Mouse (Mus musculus): ENCODE measurements around the gene Gcdh. TPM values are rescaled to one million over a fixed set of nuclear protein-coding genes. Genes with fewer than 3 reads are reported as not detected.

Gcdh gene
- polyA plus RNA-seq, 1 experiment from 2014 or later, result 70.4 TPM

DNA sequence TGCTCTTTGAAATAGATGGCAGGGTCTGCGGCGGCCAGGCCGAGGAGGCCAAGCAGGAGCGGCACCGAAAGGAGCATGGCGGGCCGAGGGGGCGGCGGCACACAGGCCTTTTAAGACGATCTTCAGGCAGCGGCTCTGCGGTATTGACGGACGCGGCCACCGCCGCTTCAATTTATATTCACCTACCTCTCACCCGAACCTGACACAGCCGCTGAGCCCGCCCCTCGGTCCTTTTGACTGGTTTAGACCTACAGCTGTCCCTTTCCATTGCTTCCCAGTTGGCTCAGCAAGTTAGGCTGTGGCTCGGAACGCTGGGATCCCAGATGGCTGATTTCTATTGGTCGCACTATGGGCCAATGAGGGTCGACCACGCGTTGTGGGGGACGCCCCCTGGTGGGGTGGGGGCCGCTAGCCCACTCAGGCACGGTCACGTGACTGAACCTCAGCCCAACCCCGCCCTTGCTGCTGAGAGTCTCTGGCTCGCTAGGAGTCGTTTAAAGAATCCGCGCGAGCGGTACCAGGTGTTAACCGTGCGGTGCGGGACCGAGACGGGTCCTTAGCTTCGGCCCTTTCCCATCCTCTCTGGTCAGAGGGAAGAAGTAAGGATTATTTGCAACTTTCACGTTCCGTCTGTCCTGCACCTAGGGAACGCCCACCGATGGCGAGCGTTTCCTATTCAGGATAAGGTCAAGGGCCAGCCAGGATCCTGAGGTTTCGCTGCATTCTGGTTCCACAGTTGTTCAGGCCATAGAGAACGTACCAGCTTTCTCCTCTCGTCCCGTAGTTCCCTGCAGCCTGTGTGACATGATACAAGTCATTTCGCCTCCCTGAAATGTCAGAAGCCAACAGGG, 46.8 kb downstream of the Gcdh start, which contains the start of gene Calr:
Gene Calr, minus strand, starts transcription at position 213 of the 851 bp plus-strand sequence.
- H3K4me3 ChIP-seq (ENCODE audit: low read length), result peak within 1 kb of the TSS; percentile 99
- no peaks in the 10 kb centered on the region for H3K27me3 ChIP-seq (ENCODE audit: insufficient read depth, low read length)
- peak within 1 kb of the TSS; percentile 92 for H3K27ac ChIP-seq (ENCODE audit: low read length)
- H3K9me3 ChIP-seq (ENCODE audit: low read length), result no peaks in the 10 kb centered on the region
- H3K36me3 ChIP-seq (ENCODE audit: insufficient read depth, low read length), result peaks cover 34% of the 10 kb centered on the region
- peak within 1 kb of the TSS; percentile 98 for H3K9ac ChIP-seq (replicated peaks; ENCODE audit: low read length)
- peak; percentile 100 for ATAC-seq (ENCODE audit: low FRiP score, low TSS enrichment)
- WGBS, result under 1% methylated on average over 55 of the region's 55 CpGs
- H3K4me2 ChIP-seq (replicated peaks; ENCODE audit: low read depth, low read length), result peak within 1 kb of the TSS; percentile 82
- peaks cover 34% of the 10 kb centered on the region for H3K4me1 ChIP-seq (ENCODE audit: insufficient read depth, low read length)

GRCm38 (mm10) chr8:84846094-84846721, 47.5 kb downstream of the Gcdh start:
- WGBS, result under 1% methylated on average over 30 of the region's 30 CpGs
- H3K27ac ChIP-seq (ENCODE audit: low read length), result peak overlapping the region; percentile 89
- H3K9me3 ChIP-seq (ENCODE audit: low read length), result no peaks in the 10 kb centered on the region
- H3K4me3 ChIP-seq (ENCODE audit: low read length), result peak overlapping the region; percentile 99
- no peaks in the 10 kb centered on the region for H3K27me3 ChIP-seq (ENCODE audit: insufficient read depth, low read length)
- H3K9ac ChIP-seq (replicated peaks; ENCODE audit: low read length), result peak overlapping the region; percentile 98
- ATAC-seq (ENCODE audit: low FRiP score, low TSS enrichment), result peak; percentile 23; the same call in 1 of the 2 replicates
- peak overlapping the region; percentile 81 for H3K4me2 ChIP-seq (replicated peaks; ENCODE audit: low read depth, low read length)
- H3K4me1 ChIP-seq (ENCODE audit: insufficient read depth, low read length), result peaks cover 34% of the 10 kb centered on the region
- peaks cover 42% of the 10 kb centered on the region for H3K36me3 ChIP-seq (ENCODE audit: insufficient read depth, low read length)

DNA sequence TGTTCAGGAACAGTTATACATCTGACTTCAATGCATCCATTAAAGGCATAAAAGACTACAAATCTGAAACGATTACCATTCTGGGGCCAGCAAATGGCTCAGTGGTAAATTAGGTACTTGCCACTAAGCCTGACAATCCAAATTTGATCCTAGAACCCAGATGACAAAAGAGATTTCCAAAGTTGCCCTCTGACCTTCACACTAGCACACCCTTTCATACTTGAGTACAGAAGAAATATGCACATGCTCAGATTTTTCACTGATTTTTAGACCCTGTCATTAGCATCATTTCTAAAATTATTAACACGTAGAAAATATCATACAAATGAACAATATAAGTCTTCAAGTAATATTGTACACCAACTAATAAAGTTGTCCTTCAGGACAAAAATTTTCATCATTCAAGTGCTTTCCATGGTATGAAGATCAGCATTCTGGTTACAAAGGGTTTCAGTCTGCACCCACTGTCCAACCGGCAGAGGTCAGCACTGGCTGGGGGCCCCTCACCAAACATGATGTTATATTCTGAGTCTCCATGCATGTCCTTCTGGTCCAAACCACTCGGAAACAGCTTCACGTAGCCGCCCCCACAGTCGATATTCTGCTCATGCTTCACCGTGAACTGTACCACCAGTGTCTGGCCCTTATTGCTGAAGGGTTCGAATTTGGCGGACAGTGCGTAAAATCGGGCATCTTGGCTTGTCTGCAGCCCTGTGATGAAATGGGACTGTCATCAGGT, 48.2 kb downstream of the Gcdh start:
- Histone ChIP-seq H3K4me3 (ENCODE audit: low read length) (peak overlapping the region; percentile 99), H3K27ac (ENCODE audit: low read length) (peak overlapping the region; percentile 89), H3K9me3 (ENCODE audit: low read length) (no peaks in the 10 kb centered on the region), H3K4me1 (ENCODE audit: insufficient read depth, low read length) (peaks cover 34% of the 10 kb centered on the region), H3K27me3 (ENCODE audit: insufficient read depth, low read length) (no peaks in the 10 kb centered on the region), H3K4me2 (replicated peaks; ENCODE audit: low read depth, low read length) (peak overlapping the region; percentile 81), H3K36me3 (ENCODE audit: insufficient read depth, low read length) (peaks cover 42% of the 10 kb centered on the region), H3K9ac (replicated peaks; ENCODE audit: low read length) (peak overlapping the region; percentile 98)
- no peak for ATAC-seq (ENCODE audit: low FRiP score, low TSS enrichment)
- WGBS, result 12% methylated on average over 12 of the region's 12 CpGs

DNA sequence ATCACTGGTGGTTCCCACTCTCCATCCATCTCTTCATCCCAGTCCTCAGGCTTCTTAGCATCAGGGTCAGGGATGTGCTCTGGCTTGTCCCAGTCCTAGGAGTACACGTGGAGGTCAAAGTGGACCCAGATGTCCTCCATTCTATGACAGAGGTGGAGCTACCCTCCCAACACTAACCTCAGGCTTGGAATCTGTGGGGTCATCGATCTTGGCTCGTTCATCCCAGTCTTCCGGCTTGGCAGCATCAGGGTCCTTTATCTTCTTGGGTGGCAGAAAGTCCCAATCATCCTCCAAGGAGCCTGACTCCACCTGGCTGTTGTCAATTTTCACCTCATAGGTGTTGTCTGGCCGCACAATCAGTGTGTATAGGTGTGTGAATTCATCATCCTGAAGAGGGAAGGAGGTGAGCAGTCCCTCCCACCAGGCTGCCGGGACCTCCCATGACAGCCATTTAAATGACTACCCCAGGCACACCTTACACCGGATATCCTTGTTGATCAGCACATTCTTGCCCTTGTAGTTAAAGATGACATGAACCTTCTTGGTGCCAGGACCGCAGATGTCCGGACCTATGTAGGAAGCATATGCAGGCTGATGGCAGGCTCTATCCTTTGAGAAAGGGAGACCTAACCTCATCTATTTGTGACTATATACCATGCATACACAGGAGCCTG, 49.2 kb downstream of the Gcdh start:
- no peaks in the 10 kb centered on the region for H3K27me3 ChIP-seq (ENCODE audit: insufficient read depth, low read length)
- H3K9me3 ChIP-seq (ENCODE audit: low read length), result no peaks in the 10 kb centered on the region
- peak overlapping the region; percentile 98 for H3K9ac ChIP-seq (replicated peaks; ENCODE audit: low read length)
- no peak overlapping the region for H3K27ac ChIP-seq (ENCODE audit: low read length)
- 76% methylated on average over 9 of the region's 9 CpGs for WGBS
- H3K36me3 ChIP-seq (ENCODE audit: insufficient read depth, low read length), result peaks cover 42% of the 10 kb centered on the region
- peak overlapping the region; percentile 81 for H3K4me2 ChIP-seq (replicated peaks; ENCODE audit: low read depth, low read length)
- peaks cover 37% of the 10 kb centered on the region for H3K4me1 ChIP-seq (ENCODE audit: insufficient read depth, low read length)
- peak overlapping the region; percentile 99 for H3K4me3 ChIP-seq (ENCODE audit: low read length)
- ATAC-seq (ENCODE audit: low FRiP score, low TSS enrichment), result no peak

GRCm38 (mm10) chr8:84841514-84841913, 52.2 kb downstream of the Gcdh start:
- no peaks in the 10 kb centered on the region for H3K27me3 ChIP-seq (ENCODE audit: insufficient read depth, low read length)
- no peak overlapping the region for H3K9ac ChIP-seq (replicated peaks; ENCODE audit: low read length)
- H3K4me1 ChIP-seq (ENCODE audit: insufficient read depth, low read length), result peaks cover 44% of the 10 kb centered on the region
- 79% methylated on average over 1 of the region's 1 CpGs for WGBS
- H3K36me3 ChIP-seq (ENCODE audit: insufficient read depth, low read length), result peaks cover 59% of the 10 kb centered on the region
- no peaks in the 10 kb centered on the region for H3K9me3 ChIP-seq (ENCODE audit: low read length)
- no peak overlapping the region for H3K4me3 ChIP-seq (ENCODE audit: low read length)
- H3K27ac ChIP-seq (ENCODE audit: low read length), result 0 out of 2 replicates have a peak overlapping the region, but pooled peaks have one; percentile 35
- no peak for ATAC-seq (ENCODE audit: low FRiP score, low TSS enrichment)
- no peak overlapping the region for H3K4me2 ChIP-seq (replicated peaks; ENCODE audit: low read depth, low read length)

DNA sequence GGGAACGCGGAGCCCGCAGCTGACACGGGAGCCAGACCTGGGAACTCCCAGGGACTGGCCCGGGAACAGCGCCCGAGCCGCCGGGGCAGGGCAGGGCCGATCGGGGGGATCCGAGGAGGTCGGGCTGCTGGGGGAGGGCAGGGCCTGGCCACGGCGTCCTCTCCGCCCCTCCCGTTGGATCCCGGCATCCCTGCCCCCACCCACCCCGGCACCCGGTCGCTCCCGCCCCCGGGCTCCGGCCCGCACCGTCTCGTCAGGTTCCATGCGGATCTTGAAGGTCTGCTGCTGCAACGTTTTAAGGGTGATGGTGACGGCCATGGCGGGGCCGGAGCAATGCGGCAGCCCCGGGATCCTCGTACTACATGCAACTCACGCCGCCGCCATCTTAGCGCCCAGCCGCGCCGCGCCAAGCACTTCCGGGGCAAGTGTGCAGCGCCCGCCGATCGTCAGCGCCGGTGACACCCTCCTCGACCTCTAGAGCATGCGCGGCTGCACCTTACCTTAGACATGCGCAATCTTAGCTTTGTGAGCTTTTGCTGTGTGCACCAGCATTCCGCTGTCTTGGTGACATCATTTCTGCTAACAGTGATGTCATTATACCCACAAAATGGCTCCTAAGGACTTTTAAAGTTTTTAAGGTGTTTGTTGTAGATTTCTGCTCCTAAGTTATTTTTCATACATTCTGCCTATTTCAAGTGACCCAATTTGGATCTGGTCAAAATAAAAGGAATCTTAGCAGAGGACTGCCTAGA, 53.3 kb downstream of the Gcdh start, which contains the start of gene Rad23a:
Gene Rad23a, minus strand, starts transcription at position 418 of the 752 bp plus-strand sequence.
- no peaks in the 10 kb centered on the region for H3K27me3 ChIP-seq (ENCODE audit: insufficient read depth, low read length)
- H3K9me3 ChIP-seq (ENCODE audit: low read length), result no peaks in the 10 kb centered on the region
- peak within 1 kb of the TSS; percentile 82 for H3K4me3 ChIP-seq (ENCODE audit: low read length)
- ATAC-seq (ENCODE audit: low FRiP score, low TSS enrichment), result peak; percentile 94
- H3K4me2 ChIP-seq (replicated peaks; ENCODE audit: low read depth, low read length), result peak within 1 kb of the TSS; percentile 55
- peak within 1 kb of the TSS; percentile 90 for H3K27ac ChIP-seq (ENCODE audit: low read length)
- H3K4me1 ChIP-seq (ENCODE audit: insufficient read depth, low read length), result peaks cover 44% of the 10 kb centered on the region
- peak within 1 kb of the TSS; percentile 91 for H3K9ac ChIP-seq (replicated peaks; ENCODE audit: low read length)
- peaks cover 67% of the 10 kb centered on the region for H3K36me3 ChIP-seq (ENCODE audit: insufficient read depth, low read length)
- WGBS, result under 1% methylated on average over 53 of the region's 55 CpGs

DNA sequence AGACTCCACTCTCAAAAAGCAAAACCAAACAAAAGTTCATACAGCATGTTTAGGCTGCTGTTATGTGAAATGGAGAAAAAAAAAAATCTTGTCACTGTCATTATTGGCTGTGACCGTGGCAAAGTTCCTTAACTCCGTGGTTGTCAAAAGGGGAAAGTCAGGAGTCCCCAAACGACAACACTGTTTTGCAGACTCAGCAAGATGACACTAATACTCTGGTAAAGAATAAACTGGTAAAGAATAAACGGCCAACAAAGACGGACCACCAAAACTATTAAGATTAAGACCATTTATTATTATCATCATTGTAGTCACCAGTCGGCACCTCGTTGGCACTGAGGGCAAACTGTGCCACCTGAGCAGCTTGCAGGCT, 53.9 kb downstream of the Gcdh start:
- peak overlapping the region; percentile 55 for H3K4me2 ChIP-seq (replicated peaks; ENCODE audit: low read depth, low read length)
- H3K4me1 ChIP-seq (ENCODE audit: insufficient read depth, low read length), result peaks cover 41% of the 10 kb centered on the region
- WGBS, result 1% methylated on average over 7 of the region's 7 CpGs

DNA sequence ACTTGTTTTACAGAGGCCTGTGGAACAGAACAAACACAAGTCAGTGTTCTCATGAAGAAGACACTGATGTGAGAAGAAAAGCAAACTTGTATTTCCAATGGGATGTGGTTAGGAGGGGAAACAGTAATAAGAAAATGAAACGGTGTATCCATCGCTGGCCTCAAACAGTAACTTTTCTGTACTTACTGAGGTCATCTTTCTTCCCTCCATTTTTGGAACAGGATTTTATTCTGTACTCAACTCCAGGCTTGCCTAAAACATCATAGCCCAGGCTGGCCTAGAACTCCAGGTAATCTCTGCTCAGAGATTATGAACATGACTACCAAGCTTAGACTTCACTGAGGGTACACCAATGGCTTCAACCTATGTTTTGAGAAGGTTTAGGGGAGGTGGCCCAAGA, 54.3 kb downstream of the Gcdh start:
- Histone ChIP-seq H3K4me1 (ENCODE audit: insufficient read depth, low read length) (peaks cover 38% of the 10 kb centered on the region), H3K4me3 (ENCODE audit: low read length) (peak overlapping the region; percentile 82), H3K27ac (ENCODE audit: low read length) (peak overlapping the region; percentile 90; the same call in 1 of the 2 replicates), H3K36me3 (ENCODE audit: insufficient read depth, low read length) (peaks cover 70% of the 10 kb centered on the region), H3K9me3 (ENCODE audit: low read length) (no peaks in the 10 kb centered on the region), H3K4me2 (replicated peaks; ENCODE audit: low read depth, low read length) (peak overlapping the region; percentile 55), H3K27me3 (ENCODE audit: insufficient read depth, low read length) (no peaks in the 10 kb centered on the region), H3K9ac (replicated peaks; ENCODE audit: low read length) (peak overlapping the region; percentile 91)
- 88% methylated on average over 2 of the region's 2 CpGs for WGBS
- ATAC-seq (ENCODE audit: low FRiP score, low TSS enrichment), result no peak

More for the DNA sequence above, 53.9 kb downstream of the Gcdh start:
- Histone ChIP-seq H3K27ac (ENCODE audit: low read length) (peak overlapping the region; percentile 90), H3K4me3 (ENCODE audit: low read length) (peak overlapping the region; percentile 82), H3K9me3 (ENCODE audit: low read length) (no peaks in the 10 kb centered on the region), H3K9ac (replicated peaks; ENCODE audit: low read length) (peak overlapping the region; percentile 91), H3K36me3 (ENCODE audit: insufficient read depth, low read length) (peaks cover 70% of the 10 kb centered on the region), H3K27me3 (ENCODE audit: insufficient read depth, low read length) (no peaks in the 10 kb centered on the region)
- ATAC-seq (ENCODE audit: low FRiP score, low TSS enrichment), result no peak
